Mouse (Mus musculus) lung, postnatal 0 days (tissue): ENCODE data around the gene Corin. TPM values are rescaled to one million over a fixed set of nuclear protein-coding genes. Genes with fewer than 3 reads are reported as not detected.

Experiments used
- ATAC-seq: fragments of 200-750 bp; cut with Nextera tagmentation; 2 replicates; pipeline ENCODE4 v1.8.0; 2017; ENCODE audit warnings: moderate library complexity
- DNase-seq: peaks from one replicate; pipeline ENCODE4 v3.0.0-alpha.2; 2016; ENCODE audit warnings: low spot score
- H3K27ac ChIP-seq: fragments of 300-500 bp; sonication (generic); 2 replicates; pipeline ENCODE4 v1.5.1; 2014; ENCODE audit warnings: antibody characterized with exemption, mild to moderate bottlenecking, low read length, mixed read lengths
- H3K27me3 ChIP-seq: fragments of 300-500 bp; sonication (generic); replicated peaks from 2 replicates; pipeline ENCODE4 v1.6.1; 2014; ENCODE audit warnings: low read length, mixed read lengths; ENCODE audit not compliant: insufficient read depth
- H3K36me3 ChIP-seq: fragments of 300-500 bp; sonication (generic); 2 replicates; pipeline ENCODE4 v1.6.1; 2014; ENCODE audit warnings: low read length, mixed read lengths; ENCODE audit not compliant: insufficient read depth
- H3K4me1 ChIP-seq: fragments of 300-500 bp; sonication (generic); 2 replicates; pipeline ENCODE4 v1.6.1; 2014; ENCODE audit warnings: antibody characterized with exemption, low read depth, low read length, mixed read lengths; ENCODE audit not compliant: insufficient read depth
- H3K4me2 ChIP-seq: fragments of 300-500 bp; sonication (generic); replicated peaks from 2 replicates; pipeline ENCODE4 v1.6.1; 2014; ENCODE audit warnings: low read depth, mild to moderate bottlenecking, low read length, moderate library complexity, mixed read lengths
- H3K4me3 ChIP-seq: fragments of 300-500 bp; sonication (generic); 2 replicates; pipeline ENCODE4 v1.5.1; 2014; ENCODE audit warnings: low read depth, low read length
- H3K9ac ChIP-seq: fragments of 300-500 bp; sonication (generic); replicated peaks from 2 replicates; pipeline ENCODE4 v1.6.1; 2014; ENCODE audit warnings: low read depth, mild to moderate bottlenecking
- H3K9me3 ChIP-seq: fragments of 300-500 bp; sonication (generic); 2 replicates; pipeline ENCODE4 v1.6.1; 2016; ENCODE audit warnings: low read length, mixed read lengths
- CTCF ChIP-seq: IDR thresholded peaks from 2 replicates; pipeline ENCODE4 v1.5.1; 2016; ENCODE audit warnings: antibody characterized with exemption, mild to moderate bottlenecking
- EP300 ChIP-seq: IDR thresholded peaks from 2 replicates; pipeline ENCODE4 v1.6.1; 2016; ENCODE audit warnings: antibody characterized with exemption, mild to moderate bottlenecking, control low read depth
- WGBS: fragments of 180-500 bp; shearing (Covaris S2); extraction: QIAGEN DNeasy Blood & Tissue Kit; methylation state at CpG from one replicate; pipeline ENCODE4 v1.1.7; 2014; 5-methylcytosine and 5-hydroxymethylcytosine counted together
- polyA plus RNA-seq: library from polyadenylated mRNA; unstranded; fragments of >200 nt; fragmentation: Nextera tagmentation; extraction: Ambion mirVana; gene quantifications from 2 replicates; pipeline ENCODE4 v1.2.1, GENCODE M21; 2015

The Corin gene
- polyA plus RNA-seq, 1 experiment from 2014 or later: 0.85 TPM

GRCm38 (mm10) chr5:72331217-72331616 is 173.1 kb downstream of the Corin start:
- no peak overlapping the region for H3K4me3 ChIP-seq
- DNase-seq: no peak
- no peaks in the 10 kb centered on the region for H3K36me3 ChIP-seq
- no peak overlapping the region for H3K27ac ChIP-seq
- no peaks in the 10 kb centered on the region for H3K27me3 ChIP-seq
- WGBS: 63% methylated on average over 2 of the region's 2 CpGs
- no peak overlapping the region for H3K9ac ChIP-seq
- H3K4me1 ChIP-seq: no peaks in the 10 kb centered on the region
- TF ChIP-seq CTCF: no peak
- no peak for TF ChIP-seq EP300
- H3K9me3 ChIP-seq: no peaks in the 10 kb centered on the region
- no peak for ATAC-seq
- no peak overlapping the region for H3K4me2 ChIP-seq

DNA sequence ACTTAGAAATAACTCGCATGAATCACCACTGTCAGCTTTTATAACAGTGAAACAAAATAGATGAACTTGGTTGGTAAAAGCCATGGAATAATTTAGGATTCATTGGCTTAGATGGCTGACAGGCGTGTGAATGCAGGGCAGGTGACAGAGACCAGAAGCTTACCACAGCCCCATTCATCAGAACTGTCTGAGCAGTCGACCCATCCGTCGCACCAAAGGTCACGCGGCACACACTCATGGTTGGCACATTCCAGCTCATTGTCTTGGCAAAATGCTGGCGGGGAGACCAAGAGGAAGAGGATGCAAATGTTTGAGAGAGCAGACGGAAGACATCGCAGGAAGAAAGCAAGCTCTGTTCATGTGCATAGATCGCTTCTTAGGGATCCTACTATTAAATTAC is 173.6 kb downstream of the Corin start:
- 51% methylated on average over 11 of the region's 11 CpGs for WGBS
- H3K9me3 ChIP-seq: no peaks in the 10 kb centered on the region
- no peak overlapping the region for H3K9ac ChIP-seq
- H3K4me2 ChIP-seq: no peak overlapping the region
- no peaks in the 10 kb centered on the region for H3K27me3 ChIP-seq
- DNase-seq (no peak), ATAC-seq (no peak)
- no peaks in the 10 kb centered on the region for H3K36me3 ChIP-seq
- H3K27ac ChIP-seq: no peak overlapping the region
- H3K4me1 ChIP-seq: no peaks in the 10 kb centered on the region
- TF ChIP-seq EP300: no peak
- no peak for TF ChIP-seq CTCF
- no peak overlapping the region for H3K4me3 ChIP-seq

DNA sequence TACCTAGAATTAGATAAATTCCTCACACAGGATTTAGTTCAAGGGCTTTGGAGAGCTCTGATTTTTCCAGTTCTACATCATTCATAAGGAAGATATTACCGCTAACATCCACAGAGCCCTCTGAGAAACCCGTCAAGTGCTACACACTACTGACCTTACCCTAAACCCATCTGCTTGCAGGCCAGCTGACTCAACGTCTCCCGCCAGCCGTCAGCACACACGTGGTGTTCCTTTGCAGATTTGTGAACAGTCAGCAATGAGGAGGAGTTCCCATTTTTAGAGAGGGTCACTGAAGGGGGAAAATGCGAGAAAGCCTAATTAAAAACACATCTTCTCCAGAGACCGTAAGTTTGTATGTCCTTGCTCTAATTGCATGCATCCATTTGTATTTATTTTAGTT is 174.8 kb downstream of the Corin start:
- TF ChIP-seq EP300 (no peak), CTCF (no peak)
- Histone ChIP-seq H3K27ac (no peak overlapping the region), H3K4me2 (no peak overlapping the region), H3K36me3 (no peaks in the 10 kb centered on the region), H3K4me1 (no peaks in the 10 kb centered on the region), H3K4me3 (no peak overlapping the region), H3K9ac (no peak overlapping the region), H3K27me3 (no peaks in the 10 kb centered on the region), H3K9me3 (no peaks in the 10 kb centered on the region)
- ATAC-seq: no peak
- no peak for DNase-seq
- WGBS: 44% methylated on average over 8 of the region's 8 CpGs

- no peak overlapping the region for H3K27ac ChIP-seq
- no peak overlapping the region for H3K4me2 ChIP-seq
- TF ChIP-seq EP300: no peak
- TF ChIP-seq CTCF: no peak
- no peak overlapping the region for H3K4me3 ChIP-seq
- H3K36me3 ChIP-seq: no peaks in the 10 kb centered on the region
- no peaks in the 10 kb centered on the region for H3K4me1 ChIP-seq
- ATAC-seq (no peak), DNase-seq (no peak)
- H3K27me3 ChIP-seq: no peaks in the 10 kb centered on the region
- no peak overlapping the region for H3K9ac ChIP-seq
- H3K9me3 ChIP-seq: no peaks in the 10 kb centered on the region
- WGBS: 76% methylated on average over 4 of the region's 4 CpGs
Observed at GRCm38 (mm10) chr5:72315282-72315681, 189.0 kb downstream of the Corin start.

DNA sequence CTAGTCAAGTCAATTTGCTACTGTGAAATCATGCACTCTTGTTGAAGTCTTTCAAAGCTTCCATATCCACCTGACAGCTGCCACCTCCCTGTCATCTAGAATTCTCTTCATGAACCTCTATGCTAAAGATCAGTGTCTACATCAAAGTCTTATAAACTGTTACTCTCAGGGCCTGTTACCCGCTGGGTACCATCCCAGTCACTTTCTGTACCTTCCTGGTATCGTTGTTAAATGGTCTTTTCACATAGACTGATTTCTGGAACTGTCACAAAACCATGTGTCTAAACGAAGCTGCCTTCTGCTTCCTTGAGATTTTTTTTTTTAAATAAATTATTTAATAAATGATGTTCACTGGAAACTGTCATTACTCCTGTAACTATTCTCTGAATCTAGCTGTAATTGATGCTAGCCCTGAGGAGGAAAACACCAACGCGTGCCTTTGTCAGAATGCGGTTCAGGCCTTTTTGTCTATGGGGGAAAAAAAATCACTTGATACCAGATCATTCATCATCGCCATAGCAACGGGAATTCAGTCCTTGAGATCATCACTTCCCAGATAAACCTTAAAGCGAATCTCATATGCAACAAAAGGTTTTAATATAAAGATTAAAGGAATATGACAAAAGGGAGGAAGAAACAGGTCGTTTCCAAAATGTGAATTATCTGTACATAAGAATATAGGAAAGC is 205.7 kb downstream of the Corin start:
- Histone ChIP-seq H3K4me2 (no peak overlapping the region), H3K4me3 (no peak overlapping the region), H3K9ac (no peak overlapping the region), H3K9me3 (no peaks in the 10 kb centered on the region), H3K4me1 (no peaks in the 10 kb centered on the region), H3K27me3 (no peaks in the 10 kb centered on the region), H3K36me3 (peaks cover 4% of the 10 kb centered on the region; the same call in 1 of the 2 replicates), H3K27ac (no peak overlapping the region)
- 77% methylated on average over 10 of the region's 10 CpGs for WGBS
- TF ChIP-seq CTCF: no peak
- TF ChIP-seq EP300: no peak
- DNase-seq: no peak
- ATAC-seq: no peak

DNA sequence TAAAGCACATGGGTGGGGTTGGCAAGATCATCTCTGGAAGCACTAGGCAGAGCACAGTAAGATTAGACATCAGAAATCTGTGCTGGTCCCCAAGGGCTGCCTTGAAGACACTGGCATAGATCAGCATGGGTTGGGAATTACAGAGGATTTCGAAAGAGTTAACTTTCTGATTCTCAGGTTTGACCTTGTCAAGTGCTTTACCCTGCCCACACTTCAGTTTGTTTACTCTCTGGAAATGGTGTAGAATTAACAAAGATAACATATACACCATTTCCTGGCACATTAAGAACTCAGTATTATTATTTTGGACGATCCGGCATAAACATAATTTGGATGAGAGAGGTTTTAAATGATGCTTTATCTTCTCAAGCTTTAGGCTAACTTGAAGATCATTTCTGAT is 219.2 kb downstream of the Corin start:
- H3K9ac ChIP-seq: no peak overlapping the region
- ATAC-seq: peak; percentile 72
- H3K4me3 ChIP-seq: no peak overlapping the region
- no peaks in the 10 kb centered on the region for H3K9me3 ChIP-seq
- no peak overlapping the region for H3K4me2 ChIP-seq
- H3K27me3 ChIP-seq: no peaks in the 10 kb centered on the region
- no peak overlapping the region for H3K27ac ChIP-seq
- no peak for TF ChIP-seq CTCF
- no peak for TF ChIP-seq EP300
- DNase-seq: peak; percentile 53
- 0 out of 2 replicates have a peak, but pooled peaks cover 2% of the 10 kb centered on the region for H3K4me1 ChIP-seq
- 28% methylated on average over 3 of the region's 3 CpGs for WGBS
- peaks cover 5% of the 10 kb centered on the region; the same call in 1 of the 2 replicates for H3K36me3 ChIP-seq

- no peaks in the 10 kb centered on the region for H3K9me3 ChIP-seq
- H3K4me2 ChIP-seq: no peak overlapping the region
- DNase-seq (peak; percentile 54), ATAC-seq (peak; percentile 53)
- no peaks in the 10 kb centered on the region for H3K27me3 ChIP-seq
- H3K27ac ChIP-seq: 0 out of 2 replicates have a peak overlapping the region, but pooled peaks have one; percentile 3
- 33% methylated on average over 2 of the region's 2 CpGs for WGBS
- no peak for TF ChIP-seq EP300
- TF ChIP-seq CTCF: no peak
- peaks cover 5% of the 10 kb centered on the region; the same call in 1 of the 2 replicates for H3K36me3 ChIP-seq
- H3K4me3 ChIP-seq: no peak overlapping the region
- H3K9ac ChIP-seq: no peak overlapping the region
- H3K4me1 ChIP-seq: 0 out of 2 replicates have a peak, but pooled peaks cover 2% of the 10 kb centered on the region
Observed at GRCm38 (mm10) chr5:72282907-72283306, 221.4 kb downstream of the Corin start.
